7 mouse cellular contexts compared by ENCODE assay signal in genomic region chr5:132542381-132543020, GRCm38 (mm10). TPM values are rescaled to one million over a fixed set of nuclear protein-coding genes. Genes with fewer than 3 reads are reported as not detected.
A peak's percentile ranks its signal among the peaks of the same experiment; 100 is the strongest.
DNase-seq lines count a peak whose midpoint lies in the region; ATAC-seq and TF ChIP-seq lines count a peak whose summit lies in the region.

No protein-coding gene starts in this region.

- peak; percentile 2; the same call in 1 of the 2 replicates for ATAC-seq in heart, embryonic 12.5 days (ENCODE audit: insufficient number of reproducible peaks, low FRiP score)
- peak; percentile 2; the same call in 1 of the 2 replicates for ATAC-seq in midbrain, embryonic 15.5 days (replicated peaks)
- no peak for ATAC-seq in CD4-positive, CD25-positive, alpha-beta regulatory T cell, adult 4 months

- peak; percentile 9 for DNase-seq in CD4-positive helper T cell, adult 2 months (ENCODE audit: low read depth, low spot score)
- DNase-seq in cerebellum, postnatal 36 days = peak; percentile 18 to 34
- DNase-seq in layer of hippocampus, postnatal 25 days (ENCODE audit: extremely low spot score in 1 of 2, low spot score in 1 of 2) = peak; percentile 10 to 29

- TF ChIP-seq CTCF in E14TG2a.4 (conservative IDR thresholded peaks at IDR 0.05; ENCODE audit: low read length) = no peak

- peak overlapping the region; percentile 97 for H3K4me2 ChIP-seq in heart, embryonic 12.5 days
- peak overlapping the region; percentile 83 for H3K4me2 ChIP-seq in midbrain, embryonic 15.5 days

- no peaks in the 10 kb centered on the region for H3K9me3 ChIP-seq in E14TG2a.4 (ENCODE audit: low read length)
- no peaks in the 10 kb centered on the region for H3K9me3 ChIP-seq in heart, embryonic 12.5 days (replicated peaks)
- no peaks in the 10 kb centered on the region for H3K9me3 ChIP-seq in midbrain, embryonic 15.5 days

- peaks cover 20% of the 10 kb centered on the region for H3K4me1 ChIP-seq in E14TG2a.4 (replicated peaks; ENCODE audit: low read depth, low read length)
- peaks cover 17% of the 10 kb centered on the region for H3K4me1 ChIP-seq in heart, embryonic 12.5 days (replicated peaks)
- H3K4me1 ChIP-seq in midbrain, embryonic 15.5 days = peaks cover 33% of the 10 kb centered on the region

- H3K4me3 ChIP-seq in E14TG2a.4 (replicated peaks; ENCODE audit: low read length) = peak overlapping the region; percentile 83
- H3K4me3 ChIP-seq in heart, embryonic 12.5 days = peak overlapping the region; percentile 88
- peak overlapping the region; percentile 82 for H3K4me3 ChIP-seq in midbrain, embryonic 15.5 days

- H3K27me3 ChIP-seq in E14TG2a.4 (ENCODE audit: insufficient read depth, low read length) = peaks cover 67% of the 10 kb centered on the region
- peaks cover 11% of the 10 kb centered on the region; the same call in 1 of the 2 replicates for H3K27me3 ChIP-seq in heart, embryonic 12.5 days (replicated peaks)
- peaks cover 3% of the 10 kb centered on the region; the same call in 1 of the 2 replicates for H3K27me3 ChIP-seq in midbrain, embryonic 15.5 days (replicated peaks)

- peak overlapping the region; percentile 90 for H3K9ac ChIP-seq in heart, embryonic 12.5 days
- H3K9ac ChIP-seq in midbrain, embryonic 15.5 days = peak overlapping the region; percentile 82

- H3K27ac ChIP-seq in heart, embryonic 12.5 days (ENCODE audit: poor library complexity, severe bottlenecking) = peak overlapping the region; percentile 84
- H3K27ac ChIP-seq in midbrain, embryonic 15.5 days = peak overlapping the region; percentile 91

- H3K36me3 ChIP-seq in E14TG2a.4 (ENCODE audit: insufficient read depth, low read length) = no peaks in the 10 kb centered on the region
- no peaks in the 10 kb centered on the region for H3K36me3 ChIP-seq in heart, embryonic 12.5 days
- no peaks in the 10 kb centered on the region for H3K36me3 ChIP-seq in midbrain, embryonic 15.5 days (replicated peaks)

- under 1% methylated on average over 28 of the region's 28 CpGs for WGBS in heart, embryonic 12.5 days
- 0% methylated on average over 28 of the region's 28 CpGs for WGBS in midbrain, embryonic 15.5 days

RNA-seq across cellular contexts. Expression of gene Auts2, which starts 0.6 kb away (rescaled TPM):
- polyA plus RNA-seq in heart, embryonic 12.5 days (2016; fragmentation: Nextera tagmentation; extraction: Ambion mirVana) = 21.1 and 25.3 TPM in 2 replicates
- 100 to 1,000 TPM; 103 to 156 TPM for total RNA-seq in layer of hippocampus, postnatal 25 days (2021)
- polyA plus RNA-seq in midbrain, embryonic 15.5 days (2015; fragmentation: Nextera tagmentation; extraction: Ambion mirVana) = 62.7 and 70.9 TPM in 2 replicates
- polyA plus RNA-seq in CD4-positive, CD25-positive, alpha-beta regulatory T cell, adult 4 months (2017; shearing (Covaris generic)) = under 1 TPM in 1 of 2 experiments, not detected in 1; 0.75 TPM

Comparison
In these comparisons a context has a peak if more than half of its experiments do, and no peak if none do; other contexts are left out.
1. RNA of gene Auts2, which starts 0.6 kb away (polyA plus RNA-seq): 62.7 to 70.9 TPM in midbrain, embryonic 15.5 days and 21.1 to 25.3 TPM in heart, embryonic 12.5 days; 0.75 TPM in CD4-positive, CD25-positive, alpha-beta regulatory T cell, adult 4 months; every median in the first group is over 10 times any median in the second.
2. Peak in every context shown above with its lines, with median percentiles within 50 percentile points of each other: DNase-seq and H3K4me3 ChIP-seq.